In genomic region chr2:153779394-153779981, GRCm38 (mm10) we compare ENCODE assay signal across 9 mouse cellular contexts. TPM values are rescaled to one million over a fixed set of nuclear protein-coding genes. Genes with fewer than 3 reads are reported as not detected.
DNase-seq lines count a peak whose midpoint lies in the region; ATAC-seq lines count a peak whose summit lies in the region.
"Had no signal": no experiment of that assay in that cellular context is flagged by ENCODE, and none has a peak within 500 bp of the region (broad histone marks: within the 10 kb centered on the region; RNA-seq: fewer than 3 reads in every experiment).

Gene Efcab8, plus strand, starts transcription at chr2:153779931.

- WGBS in heart, embryonic 13.5 days = 25% methylated on average over 12 of the region's 12 CpGs
- 38% methylated on average over 11 of the region's 12 CpGs for WGBS in embryonic facial prominence, embryonic 12.5 days
- WGBS in midbrain, embryonic 12.5 days = 54% methylated on average over 11 of the region's 12 CpGs

- H3K36me3 ChIP-seq in heart, embryonic 13.5 days = peaks cover 6% of the 10 kb centered on the region; the same call in 1 of the 2 replicates
- H3K36me3 ChIP-seq in embryonic facial prominence, embryonic 12.5 days = no peaks in the 10 kb centered on the region
- no peaks in the 10 kb centered on the region for H3K36me3 ChIP-seq in midbrain, embryonic 12.5 days

- H3K4me1 ChIP-seq in heart, embryonic 13.5 days = peaks cover 16% of the 10 kb centered on the region
- H3K4me1 ChIP-seq in embryonic facial prominence, embryonic 12.5 days = peaks cover 6% of the 10 kb centered on the region; the same call in 1 of the 2 replicates
- peaks cover 7% of the 10 kb centered on the region; the same call in 1 of the 2 replicates for H3K4me1 ChIP-seq in midbrain, embryonic 12.5 days

- H3K4me2 ChIP-seq in heart, embryonic 13.5 days = peak within 1 kb of the TSS; percentile 73
- peak within 1 kb of the TSS; percentile 65 for H3K4me2 ChIP-seq in embryonic facial prominence, embryonic 12.5 days (replicated peaks)
- H3K4me2 ChIP-seq in midbrain, embryonic 12.5 days (replicated peaks) = peak within 1 kb of the TSS; percentile 50

- H3K27ac ChIP-seq in heart, embryonic 13.5 days (replicated peaks) = no peak within 1 kb of the TSS
- no peak within 1 kb of the TSS for H3K27ac ChIP-seq in embryonic facial prominence, embryonic 12.5 days
- H3K27ac ChIP-seq in midbrain, embryonic 12.5 days (replicated peaks) = no peak within 1 kb of the TSS

- H3K9me3 ChIP-seq in heart, embryonic 13.5 days = no peaks in the 10 kb centered on the region
- no peaks in the 10 kb centered on the region for H3K9me3 ChIP-seq in embryonic facial prominence, embryonic 12.5 days
- H3K9me3 ChIP-seq in midbrain, embryonic 12.5 days = no peaks in the 10 kb centered on the region

- H3K4me3 ChIP-seq in heart, embryonic 13.5 days = peak within 1 kb of the TSS; percentile 49
- peak within 1 kb of the TSS; percentile 28 for H3K4me3 ChIP-seq in embryonic facial prominence, embryonic 12.5 days
- H3K4me3 ChIP-seq in midbrain, embryonic 12.5 days = peak within 1 kb of the TSS; percentile 16

- no peak for DNase-seq in heart, adult 8-10 months (ENCODE audit: low spot score)
- DNase-seq in thymus, postnatal 14 days = peak; percentile 69
- no peak for DNase-seq in layer of hippocampus, postnatal 36 days
- no peak for DNase-seq in yolk sac, embryonic 10.5 days (ENCODE audit: low spot score)

- ATAC-seq in heart, embryonic 13.5 days (ENCODE audit: extremely low read depth, insufficient number of reproducible peaks, low FRiP score, low TSS enrichment) = no peak
- no peak for ATAC-seq in embryonic facial prominence, embryonic 12.5 days (ENCODE audit: insufficient number of reproducible peaks, insufficient read depth, low FRiP score, low TSS enrichment)
- peak; percentile 73 for ATAC-seq in inflammation-experienced regulatory T-cells, adult 6 months
- no peak for ATAC-seq in midbrain, embryonic 12.5 days (ENCODE audit: low FRiP score, low read depth)
- ATAC-seq: Patski had no signal

- H3K27me3 ChIP-seq in heart, embryonic 13.5 days (replicated peaks) = no peaks in the 10 kb centered on the region
- no peaks in the 10 kb centered on the region for H3K27me3 ChIP-seq in embryonic facial prominence, embryonic 12.5 days
- no peaks in the 10 kb centered on the region for H3K27me3 ChIP-seq in midbrain, embryonic 12.5 days
- H3K27me3 ChIP-seq: Patski had no signal

- peak within 1 kb of the TSS; percentile 74 for H3K9ac ChIP-seq in heart, embryonic 13.5 days
- H3K9ac ChIP-seq in embryonic facial prominence, embryonic 12.5 days = peak within 1 kb of the TSS; percentile 41; the same call in 1 of the 2 replicates
- H3K9ac ChIP-seq in midbrain, embryonic 12.5 days (replicated peaks) = no peak within 1 kb of the TSS

RNA-seq across cellular contexts. Expression of gene Efcab8, which starts in this region (rescaled TPM):
- polyA plus RNA-seq in heart, embryonic 13.5 days (2015; fragmentation: Nextera tagmentation; extraction: Ambion mirVana) = not detected in 2 replicates
- total RNA-seq in heart, adult 8-10 months (2022) = not detected
- 0.04 and 0.09 TPM in 2 replicates for polyA plus RNA-seq in embryonic facial prominence, embryonic 12.5 days (2016; fragmentation: Nextera tagmentation; extraction: Ambion mirVana)
- polyA plus RNA-seq in inflammation-experienced regulatory T-cells, adult 6 months (2017; shearing (Covaris generic)) = under 1 TPM in 2 of 3 experiments, not detected in 1; 0.21 to 0.38 TPM
- polyA plus RNA-seq in midbrain, embryonic 12.5 days (2016; fragmentation: Nextera tagmentation; extraction: Ambion mirVana) = 0.05 TPM in 1 of 2 replicates, not detected in the other
- under 1 TPM; 0.07 to 0.40 TPM for total RNA-seq in layer of hippocampus, postnatal 36 days (2021)

Comparison
In these comparisons a context has a peak if more than half of its experiments do, and no peak if none do; other contexts are left out.
1. Peak in ATAC-seq in inflammation-experienced regulatory T-cells, adult 6 months; RNA of the gene not detected or under 1 TPM.